Mouse (Mus musculus) ES-Bruce4 (cell line): ENCODE measurements at regions not wholly inside any gene's neighbourhood (a gene's known extent, or its start where the extent isn't known, plus 50 kb on each side); places are given as distances from the start of the nearest gene placed in this dataset.

ENCODE experiments used
- CTCF ChIP-seq: IDR thresholded peaks from one replicate; pipeline ENCODE4 v1.8.1; 2011; ENCODE audit warnings: low read depth, low read length
- EP300 ChIP-seq: IDR thresholded peaks from 2 replicates; pipeline ENCODE4 v1.6.1; 2011; ENCODE audit warnings: low read depth, low read length; ENCODE audit not compliant: insufficient read depth
- POLR2A ChIP-seq: IDR thresholded peaks from one replicate; pipeline ENCODE4 v1.8.1; 2011; ENCODE audit warnings: low read length; ENCODE audit not compliant: insufficient read depth

DNA sequence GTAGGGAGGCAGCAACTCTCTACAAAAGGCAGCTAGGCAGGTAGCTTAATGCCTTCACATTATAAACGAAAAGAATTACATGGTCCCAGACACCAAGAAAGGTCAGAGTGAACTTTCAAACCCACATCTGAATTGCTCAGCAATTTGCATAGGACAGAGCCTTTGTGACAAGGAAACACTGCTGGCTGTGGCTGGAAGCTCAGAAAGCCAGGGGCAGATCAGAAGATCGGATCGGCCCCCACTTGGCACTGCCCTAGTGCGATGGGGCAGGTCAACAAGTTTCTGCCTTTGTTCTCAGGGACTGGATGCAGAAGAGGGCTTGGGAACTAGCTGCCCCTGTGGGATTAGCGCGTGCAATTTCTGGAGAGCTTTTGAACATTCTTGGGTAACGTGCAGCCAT is 179.6 kb downstream of the Kit start:
- TF ChIP-seq POLR2A, result no peak
- no peak for TF ChIP-seq CTCF
- no peak for TF ChIP-seq EP300
